Mouse (Mus musculus) ES-E14 (cell line): ENCODE measurements around the gene 0610030E20Rik.

ENCODE experiments used
- CHD2 ChIP-seq: IDR thresholded peaks from 2 replicates; pipeline ENCODE4 v1.6.1; 2014; ENCODE audit warnings: mild to moderate bottlenecking, low read depth, low read length, inconsistent platforms
- HCFC1 ChIP-seq: IDR thresholded peaks from 2 replicates; pipeline ENCODE4 v1.6.1; 2012; ENCODE audit warnings: low read length, inconsistent platforms, borderline replicate concordance; ENCODE audit not compliant: insufficient read depth
- ZC3H11A ChIP-seq: IDR thresholded peaks from 2 replicates; pipeline ENCODE4 v1.6.1; 2012; ENCODE audit warnings: low read depth, mild to moderate bottlenecking, inconsistent platforms, low read length, borderline replicate concordance

DNA sequence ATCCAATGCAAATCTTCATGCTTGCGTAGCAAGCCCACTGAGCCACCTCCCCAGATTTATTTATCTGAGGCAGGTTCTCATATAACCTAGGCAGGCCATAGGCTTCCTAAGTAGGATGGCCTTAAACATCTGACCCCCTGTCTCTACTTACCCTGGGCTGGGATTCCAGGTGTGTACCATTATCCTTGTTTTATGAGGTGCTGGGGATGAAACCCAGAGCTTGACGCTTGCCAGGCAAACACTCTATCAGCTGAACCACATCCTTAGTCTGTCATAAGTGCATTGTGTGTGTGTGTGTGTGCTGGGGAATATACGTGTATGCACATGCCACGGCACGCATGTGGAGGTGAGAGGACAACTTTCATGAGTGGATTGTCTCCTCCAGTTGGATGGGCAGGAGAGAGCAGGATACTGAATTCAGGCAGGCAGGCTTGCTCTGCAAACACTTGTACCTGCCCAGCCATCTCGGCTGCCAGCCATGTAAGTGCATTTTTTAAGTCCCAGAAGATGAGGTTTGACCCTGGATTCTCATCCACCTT is 41.7 kb downstream of the 0610030E20Rik start:
- TF ChIP-seq ZC3H11A (no peak), CHD2 (no peak), HCFC1 (no peak)
